8 mouse cellular contexts compared by ENCODE assay signal in the genomic region with DNA sequence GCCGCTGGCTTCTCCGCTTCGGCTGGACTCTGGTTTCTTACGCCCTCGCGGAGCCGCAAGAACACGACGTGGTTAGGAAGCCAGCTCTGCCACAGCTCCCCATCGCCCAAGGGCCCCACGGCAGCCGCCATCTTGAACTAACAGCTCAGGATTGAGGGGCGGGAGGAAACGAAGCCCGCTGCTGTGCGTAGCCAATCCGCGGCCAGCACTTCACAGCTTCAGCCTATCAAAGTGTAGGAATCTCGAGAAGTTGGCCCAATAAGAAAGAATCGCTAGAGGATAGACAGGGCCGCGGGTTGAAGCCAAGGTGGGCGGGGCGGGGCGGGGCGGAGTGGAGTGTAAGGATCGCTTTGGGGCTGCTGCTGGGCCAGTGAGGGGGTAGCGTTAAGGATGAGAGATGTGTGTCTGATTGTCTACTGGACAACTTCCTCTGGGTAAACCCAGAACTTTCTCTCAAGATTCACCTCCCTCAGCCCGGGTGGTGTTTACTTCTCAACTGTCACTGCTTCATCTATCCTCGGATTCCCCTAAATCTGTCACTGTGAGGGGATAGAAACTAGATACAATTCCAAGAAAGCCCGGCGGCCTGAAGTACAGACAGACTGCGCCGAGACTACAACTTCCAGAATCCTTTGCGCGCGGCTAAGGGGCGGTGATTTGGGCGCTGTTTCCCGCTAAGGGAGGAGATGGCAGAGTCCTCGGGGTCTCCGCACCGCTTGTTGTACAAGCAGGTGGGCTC. TPM values are rescaled to one million over a fixed set of nuclear protein-coding genes. Genes with fewer than 3 reads are reported as not detected.
DNase-seq lines count a peak whose midpoint lies in the region; ATAC-seq and TF ChIP-seq lines count a peak whose summit lies in the region.

A gene (minus strand): TSS at position 153 of the 739 bp plus-strand sequence.
A gene (plus strand): TSS at position 393 of the 739 bp plus-strand sequence.

- no peaks in the 10 kb centered on the region for H3K27me3 ChIP-seq in forebrain, embryonic 15.5 days

- peak within 1 kb of the TSS; percentile 95 to 97 for H3K4me3 ChIP-seq in ES-E14 (ENCODE audit: insufficient read depth in 1 of 2, low read depth in 1 of 2, low read length in 2 of 2, poor library complexity in 1 of 2, severe bottlenecking in 1 of 2)
- H3K4me3 ChIP-seq in forebrain, embryonic 15.5 days = peak within 1 kb of the TSS; percentile 89
- peak within 1 kb of the TSS; percentile 96 for H3K4me3 ChIP-seq in lung, adult 2 months (replicated peaks; ENCODE audit: extremely low read depth, low read depth, low read length)

- 0% methylated on average over 43 of the region's 43 CpGs for WGBS in forebrain, embryonic 15.5 days
- WGBS in lung, adult 2 months = under 1% methylated on average over 43 of the region's 43 CpGs

- H3K9me3 ChIP-seq in ES-E14 (ENCODE audit: control insufficient read depth, insufficient read depth, low read depth, low read length) = no peaks in the 10 kb centered on the region
- no peaks in the 10 kb centered on the region for H3K9me3 ChIP-seq in forebrain, embryonic 15.5 days

- peaks cover 0 to 3% of the 10 kb centered on the region in 2 experiments; a peak in 1 of 4 replicates for H3K4me1 ChIP-seq in ES-E14 (ENCODE audit: control insufficient read depth in 2 of 2, insufficient read depth in 2 of 2, low read length in 2 of 2, poor library complexity in 1 of 2)
- peaks cover 25% of the 10 kb centered on the region for H3K4me1 ChIP-seq in forebrain, embryonic 15.5 days
- peaks cover 4% of the 10 kb centered on the region; the same call in 1 of the 2 replicates for H3K4me1 ChIP-seq in lung, adult 2 months (ENCODE audit: control insufficient read depth, insufficient read depth, low read length)

- no peak for TF ChIP-seq CTCF in lung, adult 2 months (IDR thresholded peaks at IDR 0.05; ENCODE audit: insufficient read depth, low read length)

- peak; percentile 98 for ATAC-seq in forebrain, embryonic 15.5 days (replicated peaks)
- peak; percentile 94 for ATAC-seq in neutrophil, adult 5-6 weeks (ENCODE audit: extremely low read depth, insufficient number of reproducible peaks, low FRiP score, poor library complexity, severe bottlenecking)

- peak within 1 kb of the TSS; percentile 68 for H3K27ac ChIP-seq in ES-E14 (ENCODE audit: insufficient read depth, low read depth, low read length, poor library complexity, severe bottlenecking)
- peak within 1 kb of the TSS; percentile 94 for H3K27ac ChIP-seq in forebrain, embryonic 15.5 days (replicated peaks)

- DNase-seq in ES-E14 (ENCODE audit: low read depth, low spot score) = peak; percentile 93
- peak; percentile 95 for DNase-seq in cerebellum, adult 11-12 months
- peak; percentile 92 for DNase-seq in heart, postnatal 25 days (ENCODE audit: low spot score)
- DNase-seq in layer of hippocampus, adult 18-20 months (ENCODE audit: low spot score in 2 of 2) = peak; percentile 92 to 97
- peak; percentile 90 for DNase-seq in lung, adult 2 months
- DNase-seq in thymus, adult 18-20 months = peak; percentile 88 to 93

- peak; percentile 83 for TF ChIP-seq POLR2A in lung, adult 2 months (IDR thresholded peaks at IDR 0.05; ENCODE audit: borderline replicate concordance, extremely low read depth, low read depth, low read length)

- H3K9ac ChIP-seq in ES-E14 (ENCODE audit: insufficient read depth, low read depth, low read length, poor library complexity, severe bottlenecking) = peak within 1 kb of the TSS; percentile 98
- peak within 1 kb of the TSS; percentile 97 for H3K9ac ChIP-seq in forebrain, embryonic 15.5 days (replicated peaks)

- intact Hi-C loops in heart, postnatal 25 days (cut with DNase I) = loop anchor here (5.0 kb wide), 1 partner anchor 47 kb away; a partner anchor contains a TSS

- H3K4me2 ChIP-seq in forebrain, embryonic 15.5 days (replicated peaks) = peak within 1 kb of the TSS; percentile 83

- in situ Hi-C loops in ES-E14 (cut with MboI; ENCODE audit: low sequenced_read_pairs in 2 of 2, unreplicated experiment in 2 of 2) = no loop called here

- H3K36me3 ChIP-seq in ES-E14 (ENCODE audit: control insufficient read depth, insufficient read depth, low read length, poor library complexity, severe bottlenecking) = peaks cover 9% of the 10 kb centered on the region
- H3K36me3 ChIP-seq in forebrain, embryonic 15.5 days = peaks cover 27% of the 10 kb centered on the region

TF ChIP-seq in ES-E14, 5 proteins besides CTCF, POLR2A, EP300 and RAD21:
- TF ChIP-seq HCFC1 (IDR thresholded peaks at IDR 0.05; ENCODE audit: borderline replicate concordance, insufficient read depth, low read length) (peak; percentile 89), ZC3H11A (IDR thresholded peaks at IDR 0.05; ENCODE audit: borderline replicate concordance, low read depth, low read length) (no peak), CHD2 (IDR thresholded peaks at IDR 0.05; ENCODE audit: low read depth, low read length) (peak; percentile 69)

RNA-seq across cellular contexts. Expression of the first gene that starts in this region (rescaled TPM):
- 120 and 121 TPM in 2 replicates for total RNA-seq in ES-E14 (2012; rRNA removed)
- polyA plus RNA-seq in forebrain, embryonic 15.5 days (2015; fragmentation: Nextera tagmentation; extraction: Ambion mirVana) = 148 and 149 TPM in 2 replicates
- 10 to 100 TPM; 47.0 TPM for total RNA-seq in heart, postnatal 25 days (2021)
- 10 to 100 TPM; 49.1 to 49.6 TPM for total RNA-seq in layer of hippocampus, adult 18-20 months (2021)
- 20.4 and 26.8 TPM in 2 replicates for polyA plus RNA-seq in lung, adult 2 months (2012; rRNA removed)
- 133 and 141 TPM in 2 replicates for total RNA-seq in neutrophil, adult 5-6 weeks (2017)

RNA-seq across cellular contexts. Expression of the second gene that starts in this region (rescaled TPM):
- 58.6 and 74.6 TPM in 2 replicates for total RNA-seq in ES-E14 (2012; rRNA removed)
- polyA plus RNA-seq in forebrain, embryonic 15.5 days (2015; fragmentation: Nextera tagmentation; extraction: Ambion mirVana) = 82.6 and 88.3 TPM in 2 replicates
- total RNA-seq in heart, postnatal 25 days (2021) = 10 to 100 TPM; 15.2 to 15.7 TPM
- 10 to 100 TPM; 36.1 to 38.8 TPM for total RNA-seq in layer of hippocampus, adult 18-20 months (2021)
- 25.6 and 42.6 TPM in 2 replicates for polyA plus RNA-seq in lung, adult 2 months (2012; rRNA removed)
- total RNA-seq in neutrophil, adult 5-6 weeks (2017) = 45.4 and 55.0 TPM in 2 replicates

Comparison
In these comparisons a context has a peak if more than half of its experiments do, and no peak if none do; other contexts are left out.
1. Peak in every context shown above with its lines: DNase-seq, ATAC-seq, H3K4me3 ChIP-seq and H3K27ac ChIP-seq.